Mouse (Mus musculus) kidney, adult 11 months (tissue): Measurements from ENCODE around the gene Dusp16.
"Not testable (repeated sequence)": the region's sequence is repeated elsewhere in the genome, so short reads cannot be mapped to it uniquely, and the experiment has no call there.

Experiments
- DNase-seq: peaks from one replicate; pipeline ENCODE4 v3.0.0; 2022

The Dusp16 gene

DNA sequence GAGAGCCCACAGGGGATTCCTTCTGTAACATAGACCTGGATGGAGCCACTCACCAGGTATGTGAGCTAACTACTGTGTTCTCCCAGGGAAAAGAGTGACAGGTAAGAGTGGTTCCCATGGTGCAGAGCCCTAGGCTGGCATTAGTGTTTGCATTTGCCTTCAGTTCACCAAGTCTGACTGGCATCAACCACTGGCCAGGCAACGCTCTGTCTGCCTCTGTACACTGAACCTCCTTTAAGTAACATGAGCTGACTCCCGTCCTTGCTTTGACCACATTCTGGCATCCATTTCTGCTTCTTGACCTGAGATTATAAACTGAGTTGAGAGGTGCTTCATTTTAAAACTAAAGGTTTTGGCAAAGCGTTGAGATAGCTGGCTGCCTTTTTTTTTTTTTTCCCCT, 96.8 kb downstream of the Dusp16 start:
- DNase-seq, result no peak

DNA sequence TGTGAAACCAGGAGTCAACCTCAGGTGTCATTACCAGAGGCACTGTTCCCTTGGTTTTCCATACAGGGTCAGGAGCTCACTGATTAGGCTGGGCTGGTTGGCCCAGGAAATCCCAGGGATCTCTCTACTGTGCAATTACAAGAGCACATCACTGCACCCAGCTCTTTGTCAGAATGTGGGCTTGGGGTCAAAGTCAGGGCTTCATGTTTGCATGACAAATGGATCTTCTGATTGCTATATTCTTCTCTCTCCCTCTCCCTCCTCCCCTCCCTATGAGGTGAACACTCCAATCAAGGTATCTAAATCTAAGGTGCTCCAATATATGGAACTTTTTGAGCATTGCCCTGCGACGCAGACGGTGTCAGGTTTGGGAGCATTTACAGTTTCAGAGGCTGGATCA, 97.4 kb downstream of the Dusp16 start:
- DNase-seq, result no peak

DNA sequence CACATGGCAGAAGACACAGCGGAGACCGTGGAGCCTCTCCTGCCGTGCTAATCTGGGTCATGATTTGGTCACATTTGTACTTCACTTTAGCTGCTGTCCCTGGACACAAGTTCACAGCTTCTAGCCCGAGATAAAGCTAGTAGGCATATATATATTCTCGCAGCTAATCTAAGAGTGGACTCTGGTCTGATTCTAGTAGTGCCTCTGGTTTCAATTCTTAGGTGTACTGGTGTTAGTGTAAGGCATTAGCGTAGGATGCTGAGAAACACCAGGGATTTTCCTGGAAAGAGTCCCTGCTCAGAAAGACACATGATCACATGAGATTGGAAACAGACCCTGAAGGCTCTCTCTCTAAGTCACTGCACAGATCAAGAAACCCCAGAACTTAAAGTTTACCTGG, 97.9 kb downstream of the Dusp16 start:
- no peak for DNase-seq

DNA sequence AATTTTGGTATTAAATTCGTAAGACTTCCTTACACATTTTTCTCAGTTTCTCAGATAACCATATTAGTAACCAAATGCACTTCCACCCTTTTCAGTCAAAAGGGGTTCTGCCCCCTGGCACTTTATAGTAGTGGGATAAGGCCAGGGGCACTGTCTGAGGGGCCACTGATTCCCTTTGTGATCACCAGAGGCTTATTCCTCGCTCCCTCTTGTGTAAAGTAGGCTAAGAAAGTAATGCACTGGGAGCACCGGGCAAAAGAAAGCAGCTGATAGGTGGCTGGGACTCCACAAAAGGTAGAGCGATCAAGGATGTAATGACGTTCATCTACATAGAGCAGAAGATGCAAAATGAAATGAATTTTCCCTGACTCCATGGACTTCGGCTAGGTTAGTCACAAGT, 106.9 kb downstream of the Dusp16 start:
- DNase-seq, result no peak

DNA sequence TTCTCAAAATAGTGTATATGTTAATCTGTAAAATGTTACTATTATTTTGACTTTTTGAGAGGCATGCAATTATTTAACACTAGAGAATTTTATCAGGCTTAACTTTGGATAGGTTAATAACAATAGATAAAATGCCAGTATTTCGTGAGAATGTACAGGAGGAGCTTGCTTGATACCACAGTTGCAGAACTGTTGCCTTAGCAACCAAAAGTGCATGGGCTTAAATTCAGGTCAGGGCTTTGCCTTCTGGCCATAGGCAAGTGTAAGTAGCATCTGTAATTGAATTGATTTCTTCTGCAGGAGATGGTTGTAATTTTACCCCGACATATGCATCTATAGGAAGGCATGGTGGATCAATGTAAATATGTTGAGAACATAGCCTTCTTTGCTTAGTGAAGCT, 107.4 kb downstream of the Dusp16 start:
- DNase-seq, result no peak

DNA sequence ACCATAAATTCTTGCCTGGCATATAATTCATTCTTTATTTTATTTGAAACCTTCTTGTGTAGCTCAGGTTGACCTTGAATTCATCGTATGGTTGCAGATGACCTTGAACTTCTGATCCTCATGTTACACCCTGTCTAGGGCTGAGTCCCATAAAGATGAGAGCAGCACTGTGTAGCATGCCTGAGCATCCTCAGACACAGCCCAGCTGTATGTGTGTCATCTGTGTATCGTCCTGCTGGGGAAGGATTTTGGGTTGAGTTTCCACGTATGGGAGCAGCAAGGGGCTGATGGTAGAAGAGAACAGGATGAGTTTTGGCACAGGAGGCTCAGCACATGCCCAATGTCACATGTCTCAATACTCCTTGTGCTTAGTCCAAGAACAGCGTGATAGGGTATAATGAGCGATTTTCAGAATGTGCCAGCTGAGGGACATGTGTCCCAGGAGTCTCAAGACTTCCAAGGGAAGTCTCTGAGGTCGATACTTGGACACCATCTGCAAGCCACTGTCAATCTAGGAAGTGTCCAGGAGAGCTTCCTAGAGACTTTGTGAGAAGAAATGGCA, 108.0 kb downstream of the Dusp16 start:
- DNase-seq, result no peak

DNA sequence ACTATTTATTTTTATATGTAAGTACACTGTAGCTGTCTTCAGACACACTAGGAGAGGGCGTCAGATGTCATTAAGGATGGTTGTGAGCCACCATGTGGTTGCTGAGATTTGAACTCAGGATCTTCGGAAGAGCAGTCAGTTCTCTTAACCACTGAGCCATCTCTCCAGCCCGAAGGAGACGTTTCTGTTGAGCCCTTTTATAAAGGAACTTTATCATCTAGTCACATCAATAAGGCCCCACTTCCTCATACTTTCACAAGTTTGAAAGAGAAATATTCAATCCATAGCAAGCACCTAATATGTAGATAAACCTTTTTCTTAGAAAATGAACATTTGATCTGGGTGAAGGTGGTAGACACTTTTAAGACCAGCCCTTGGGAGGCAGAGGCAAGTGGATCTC, 113.1 kb downstream of the Dusp16 start:
- DNase-seq, result not testable (repeated sequence)

DNA sequence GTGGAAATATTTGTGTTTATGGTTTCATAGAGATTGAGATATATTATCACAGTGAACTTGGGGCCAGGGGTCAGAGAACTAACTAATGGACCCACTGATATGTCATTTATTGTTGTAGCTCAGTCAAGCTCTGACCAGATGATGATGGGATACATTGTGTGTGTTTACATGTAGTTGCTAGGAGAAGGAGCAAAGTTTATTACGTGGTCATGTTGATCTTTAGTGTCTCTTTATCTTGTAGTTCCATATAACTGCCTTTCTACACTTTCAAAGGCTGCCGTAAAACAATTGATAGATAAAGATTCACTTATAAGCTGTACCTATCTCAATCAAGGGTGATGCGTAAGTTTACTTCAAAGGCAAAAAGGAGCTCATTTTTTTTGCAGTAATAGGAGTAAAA, 114.4 kb downstream of the Dusp16 start:
- DNase-seq, result no peak

DNA sequence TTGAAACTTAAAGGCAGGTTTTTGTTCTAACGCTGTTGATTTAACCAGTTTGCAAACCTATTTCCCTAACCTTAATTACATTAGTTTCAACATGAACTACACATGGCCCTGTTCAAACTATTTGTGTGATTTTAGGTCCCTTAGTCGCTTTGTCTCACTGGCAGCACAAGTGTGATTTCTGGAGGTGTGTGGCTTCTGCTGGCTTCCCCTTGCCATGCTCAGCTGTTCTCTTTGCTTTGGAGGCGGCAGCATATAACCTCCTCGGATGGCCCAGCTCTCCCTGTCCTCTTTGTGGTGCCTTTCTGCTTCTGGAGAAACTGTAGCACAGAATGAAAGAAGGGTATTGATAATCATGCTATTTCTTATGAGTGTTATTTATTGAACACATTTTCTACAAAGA, 114.9 kb downstream of the Dusp16 start:
- no peak for DNase-seq

DNA sequence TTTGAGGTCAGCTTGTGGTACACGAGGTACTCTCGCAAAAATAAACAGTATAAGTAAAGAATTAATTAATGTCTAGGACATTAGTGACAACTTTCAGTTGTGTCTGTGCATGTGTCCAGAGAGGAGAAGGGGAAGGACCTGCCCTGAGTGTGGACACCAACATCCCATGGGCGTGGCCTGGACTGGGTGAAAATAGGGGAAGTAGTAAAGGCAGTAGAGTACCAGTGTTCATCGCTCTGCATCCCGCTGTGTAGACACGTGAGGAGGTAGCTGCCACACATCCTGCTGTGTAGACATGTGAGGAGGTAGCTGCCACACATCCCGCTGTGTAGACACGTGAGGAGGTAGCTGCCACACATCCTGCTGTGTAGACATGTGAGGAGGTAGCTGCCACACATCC, 118.7 kb downstream of the Dusp16 start:
- DNase-seq, result not testable (repeated sequence)

DNA sequence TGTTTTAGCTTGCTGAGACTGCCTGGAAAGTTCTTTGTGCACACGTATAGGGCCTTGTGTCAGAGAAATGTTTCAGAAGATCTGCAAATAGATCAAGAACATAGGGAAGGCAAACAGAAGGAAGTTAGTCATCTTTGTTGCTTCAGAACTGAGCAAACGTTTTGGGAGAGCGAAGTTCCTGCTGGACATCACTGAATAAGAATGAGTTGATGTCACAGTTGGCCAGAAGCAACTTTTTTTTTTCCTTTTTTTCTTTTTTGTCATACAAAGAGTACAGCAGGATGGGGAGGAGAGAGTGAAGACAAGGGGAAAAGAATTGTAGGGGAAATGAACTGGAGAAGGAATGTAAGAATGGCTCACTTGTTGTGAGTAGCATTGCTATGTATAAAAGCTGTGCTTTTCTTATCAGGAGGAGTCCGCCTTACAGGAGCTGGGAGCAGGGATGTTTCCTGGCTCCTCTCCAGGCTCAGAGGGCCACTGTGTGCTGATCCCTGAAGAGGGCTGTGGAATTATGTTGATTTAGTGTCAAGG, 121.5 kb downstream of the Dusp16 start:
- DNase-seq, result no peak

DNA sequence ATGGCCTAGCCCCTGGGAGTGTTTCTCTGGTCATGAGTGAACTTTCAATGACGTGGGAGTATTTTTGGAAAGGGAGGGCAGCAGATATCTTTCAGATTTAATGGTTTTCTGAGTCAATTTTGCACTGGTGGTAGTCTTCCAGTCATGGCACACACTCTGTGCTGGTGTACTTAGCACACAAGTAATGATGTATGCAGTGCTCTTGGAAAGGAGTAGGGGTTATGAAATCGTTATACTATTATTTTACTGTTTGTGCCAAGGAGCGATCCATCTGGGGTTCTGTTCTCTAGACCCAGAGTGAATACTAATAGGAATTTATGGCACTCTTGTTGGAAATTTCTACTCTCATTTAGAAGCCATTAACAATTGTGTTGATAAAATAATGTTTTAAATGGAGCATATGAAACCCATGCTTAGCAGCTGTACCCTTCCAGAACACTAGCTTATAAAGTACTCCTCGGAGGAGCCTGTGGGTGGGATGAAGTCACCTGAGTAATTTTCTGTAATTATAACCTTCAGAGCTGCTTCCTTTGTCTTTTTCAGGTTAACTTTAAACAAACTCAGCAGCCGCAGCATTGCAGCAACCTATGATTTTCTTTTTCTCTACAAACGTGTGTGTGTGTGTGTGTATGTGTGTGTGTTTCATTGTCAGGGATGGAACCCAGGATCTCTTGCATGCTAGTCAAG, 123.1 kb downstream of the Dusp16 start:
- DNase-seq, result no peak

DNA sequence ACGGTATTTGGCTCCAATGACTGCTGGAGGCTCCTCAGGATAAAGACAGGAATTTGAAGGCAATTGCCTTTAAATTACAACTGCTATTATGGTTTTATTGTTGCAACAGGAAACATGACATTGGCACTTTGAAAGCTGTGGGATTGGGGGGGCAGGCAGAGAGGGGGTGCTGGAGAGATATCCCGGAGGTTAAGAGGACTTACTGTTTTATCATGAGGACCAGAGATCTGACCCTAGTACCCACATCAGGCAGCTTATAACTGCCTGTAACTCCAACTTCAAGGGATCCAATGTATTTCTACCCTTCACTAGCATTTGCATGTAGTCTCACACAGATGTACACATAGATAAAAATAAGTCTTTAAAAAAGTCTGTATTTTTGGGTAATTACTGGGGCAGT, 123.9 kb downstream of the Dusp16 start:
- no peak for DNase-seq

DNA sequence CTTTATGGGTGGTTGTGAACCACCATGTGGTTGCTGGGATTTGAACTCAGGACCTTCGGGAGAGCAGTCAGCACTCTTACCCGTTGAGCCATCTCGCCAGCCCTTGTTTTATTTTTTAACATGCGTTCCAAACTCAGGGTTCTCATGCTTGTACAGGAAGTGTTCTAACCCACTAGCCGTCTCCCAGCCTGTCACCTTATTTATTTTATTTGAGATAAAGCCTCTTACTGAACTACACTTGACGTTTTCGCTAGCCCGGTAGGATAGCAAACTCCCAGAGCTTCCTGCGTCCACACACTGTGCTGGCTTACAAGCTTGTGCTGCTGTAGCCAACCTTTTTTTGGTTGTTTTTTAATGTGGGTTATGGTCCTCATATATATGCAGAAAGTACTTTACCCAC, 126.6 kb downstream of the Dusp16 start:
- DNase-seq, result no peak
